Mouse (Mus musculus): ENCODE measurements around the gene Abhd6.

Gene Abhd6

GRCm38 (mm10) chr14:8052661-8053060, 50.0 kb downstream of the Abhd6 start:
- DNase-seq (ENCODE audit: inconsistent age in 2 of 2, low spot score in 1 of 2): no peak

GRCm38 (mm10) chr14:8054310-8055102, 51.8 kb downstream of the Abhd6 start:
- DNase-seq (ENCODE audit: inconsistent age in 2 of 2, low spot score in 1 of 2): no peak

DNA sequence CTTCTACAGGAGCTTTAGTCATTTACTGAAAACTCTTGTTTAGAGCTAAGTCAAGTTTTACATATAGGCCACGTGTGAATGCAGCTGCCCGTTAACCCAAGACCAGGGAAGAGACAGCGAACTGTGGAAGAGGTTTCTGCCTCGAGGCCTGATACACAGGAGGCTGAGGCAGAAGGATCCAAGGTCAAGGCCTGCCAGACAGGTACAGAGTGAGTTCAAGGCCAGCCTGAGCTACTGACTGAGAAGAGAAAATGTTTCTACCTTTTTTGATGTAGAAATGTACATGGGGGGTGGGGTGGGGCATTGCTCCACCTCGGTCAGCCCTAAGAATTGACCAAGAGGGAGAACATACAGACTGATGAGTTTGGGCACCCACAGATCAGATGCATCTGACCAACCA, 53.4 kb downstream of the Abhd6 start:
- no peak for DNase-seq (ENCODE audit: inconsistent age in 2 of 2, low spot score in 1 of 2)

GRCm38 (mm10) chr14:8059938-8060337, 57.2 kb downstream of the Abhd6 start:
- no peak for DNase-seq (ENCODE audit: inconsistent age in 2 of 2, low spot score in 1 of 2)

DNA sequence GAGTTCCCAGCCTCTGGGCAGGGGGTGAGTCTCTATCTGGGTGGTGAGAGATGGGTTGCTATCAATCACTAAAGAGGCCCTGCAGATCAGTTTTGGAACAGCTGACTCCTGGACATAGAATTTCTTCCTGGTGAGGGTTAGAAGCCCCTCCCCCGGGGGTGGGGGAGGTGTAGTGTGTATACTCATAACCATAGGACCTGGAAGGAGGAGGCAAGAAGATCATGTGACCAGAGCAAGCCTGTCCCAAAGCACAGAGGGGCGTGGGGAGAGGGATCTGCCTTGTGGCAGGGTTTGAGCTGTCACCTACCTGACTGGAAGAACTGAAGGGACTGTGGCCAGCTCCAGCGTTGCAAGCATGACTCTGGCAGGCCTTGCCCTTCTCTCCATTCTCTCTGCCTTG, 59.4 kb downstream of the Abhd6 start:
- no peak for DNase-seq (ENCODE audit: inconsistent age in 2 of 2, low spot score in 1 of 2)

DNA sequence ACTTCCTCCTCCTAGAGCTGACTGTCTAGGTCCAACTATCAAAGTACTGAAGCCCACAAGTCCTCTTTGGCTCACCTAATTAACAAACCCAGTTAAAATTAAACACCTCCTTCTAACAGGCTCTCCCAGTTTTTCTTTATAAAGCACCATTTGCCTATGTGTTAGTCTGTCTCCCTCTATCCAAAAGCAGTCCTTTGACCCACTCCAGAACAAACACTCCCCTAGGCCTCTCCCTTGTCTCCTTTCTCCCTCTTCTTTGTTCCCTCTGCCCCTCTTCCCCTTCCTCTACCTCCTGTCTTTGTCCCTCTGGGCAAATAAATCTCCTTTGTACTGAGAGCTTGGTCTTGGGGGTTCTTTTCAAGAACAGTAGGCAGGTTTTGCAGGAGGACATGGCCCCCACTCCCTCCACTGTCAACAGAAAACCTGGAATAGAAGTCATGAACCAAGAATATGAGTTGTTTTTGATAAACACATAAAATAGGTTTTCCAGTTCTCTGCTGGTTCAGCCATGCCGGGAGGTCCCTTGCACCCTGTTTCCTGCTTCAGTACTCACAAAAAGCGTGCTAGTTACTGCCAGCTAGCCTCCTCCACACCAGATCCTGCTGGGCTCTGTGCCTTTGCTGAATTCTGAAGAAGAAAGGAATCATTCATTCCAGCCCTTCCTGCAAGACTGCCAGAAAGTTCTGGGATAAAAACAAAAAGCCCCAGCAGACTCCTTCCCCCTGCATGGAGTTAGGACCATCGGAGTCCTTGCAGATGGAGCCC, 60.0 kb downstream of the Abhd6 start:
- DNase-seq (ENCODE audit: inconsistent age in 2 of 2, low spot score in 1 of 2): no peak

GRCm38 (mm10) chr14:8063835-8064785, 61.4 kb downstream of the Abhd6 start:
- peak in 1 of 2 experiments; percentile 44 for DNase-seq (ENCODE audit: inconsistent age in 2 of 2, low spot score in 1 of 2)

- peak; percentile 95 to 99 for DNase-seq (ENCODE audit: inconsistent age in 2 of 2, low spot score in 1 of 2)
These were observed 77.5 kb downstream of the Abhd6 start, which contains the start of gene Rpp14 for GRCm38 (mm10) chr14:8080165-8080679. Gene Rpp14 (plus strand): TSS chr14:8080367.

DNA sequence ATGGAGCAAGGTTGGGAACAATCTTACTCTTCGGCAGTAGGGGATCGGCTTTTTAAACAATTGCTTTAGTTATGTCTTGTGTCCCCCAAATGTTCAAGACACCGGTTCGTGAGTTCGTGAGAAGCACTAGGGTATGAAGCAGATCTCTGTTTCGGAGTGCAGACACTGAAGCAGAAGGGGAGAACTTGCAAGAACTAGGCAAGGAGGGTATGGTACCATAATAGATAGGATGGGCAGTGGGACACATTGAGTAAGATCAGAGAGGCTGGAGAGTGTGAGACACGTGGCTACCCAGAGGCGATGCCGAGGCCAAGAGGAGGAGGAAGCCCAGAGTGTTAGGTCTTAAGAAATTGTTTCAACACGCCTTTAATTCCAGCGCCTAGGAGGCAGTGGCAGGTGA, 78.0 kb downstream of the Abhd6 start:
- DNase-seq (ENCODE audit: inconsistent age in 2 of 2, low spot score in 1 of 2): peak; percentile 32 to 79

GRCm38 (mm10) chr14:8082949-8083348, 80.2 kb downstream of the Abhd6 start:
- DNase-seq (ENCODE audit: inconsistent age in 2 of 2, low spot score in 1 of 2): no peak

DNA sequence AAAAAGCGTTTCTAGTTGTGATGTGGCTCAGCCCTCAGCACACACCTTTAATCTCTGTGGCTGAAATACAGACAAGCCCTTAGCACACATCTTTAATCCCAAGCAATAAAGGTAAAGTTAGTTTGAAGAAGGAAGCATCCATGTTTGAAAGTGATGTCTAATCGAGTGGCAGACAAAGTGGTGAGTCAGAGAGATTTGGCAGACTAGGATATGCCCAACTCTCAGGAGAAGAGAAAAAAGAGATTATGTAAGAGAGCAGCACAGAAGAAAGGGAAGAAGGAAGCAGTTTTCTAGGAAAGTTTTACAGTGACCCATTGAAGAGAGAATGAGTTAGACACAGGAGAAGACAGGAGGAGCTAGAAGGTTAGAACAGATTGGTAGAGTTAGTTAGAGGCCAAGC, 86.3 kb downstream of the Abhd6 start:
- DNase-seq (ENCODE audit: inconsistent age in 2 of 2, low spot score in 1 of 2): no peak

DNA sequence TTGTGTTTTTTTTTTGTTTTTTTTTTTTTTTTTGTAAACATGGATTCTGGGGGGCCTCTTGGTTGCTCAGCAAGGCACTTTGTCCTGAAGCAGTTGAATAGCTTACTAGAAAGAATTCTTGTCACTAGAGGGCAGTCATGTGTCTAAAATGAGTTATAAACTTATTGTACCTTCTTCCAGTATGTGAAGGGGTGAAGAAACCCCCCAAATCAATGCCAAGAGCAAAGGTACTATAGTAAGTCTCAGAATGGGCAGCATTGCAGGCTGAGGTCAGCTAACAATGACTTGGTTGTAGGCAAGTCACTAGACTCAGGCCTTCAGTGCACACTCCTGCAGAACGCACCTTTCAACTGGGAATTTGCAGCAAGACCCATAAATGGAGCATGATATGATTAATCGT, 89.9 kb downstream of the Abhd6 start:
- DNase-seq (ENCODE audit: inconsistent age in 2 of 2, low spot score in 1 of 2): peak in 1 of 2 experiments; percentile 64

DNA sequence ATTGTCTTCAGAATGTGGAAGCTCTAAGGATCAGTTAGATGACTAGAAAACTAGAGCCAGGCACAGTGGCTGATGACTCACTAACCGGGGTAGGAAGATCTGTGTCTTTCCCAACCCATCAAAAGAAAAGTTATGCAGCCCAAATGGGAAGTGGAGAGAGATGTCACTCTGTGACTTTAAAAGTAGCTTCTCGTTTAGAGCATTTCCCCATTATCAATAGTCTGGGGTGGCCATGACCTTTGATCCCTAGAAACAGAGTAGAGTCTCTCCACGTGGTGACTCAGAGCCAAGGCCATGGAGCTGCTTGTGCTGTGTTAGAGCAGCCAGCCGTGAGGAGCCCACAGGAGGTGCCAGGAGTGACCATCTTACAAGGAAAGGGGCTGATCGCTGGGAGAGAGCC, 90.7 kb downstream of the Abhd6 start:
- peak; percentile 84 to 93 for DNase-seq (ENCODE audit: inconsistent age in 2 of 2, low spot score in 1 of 2)

DNA sequence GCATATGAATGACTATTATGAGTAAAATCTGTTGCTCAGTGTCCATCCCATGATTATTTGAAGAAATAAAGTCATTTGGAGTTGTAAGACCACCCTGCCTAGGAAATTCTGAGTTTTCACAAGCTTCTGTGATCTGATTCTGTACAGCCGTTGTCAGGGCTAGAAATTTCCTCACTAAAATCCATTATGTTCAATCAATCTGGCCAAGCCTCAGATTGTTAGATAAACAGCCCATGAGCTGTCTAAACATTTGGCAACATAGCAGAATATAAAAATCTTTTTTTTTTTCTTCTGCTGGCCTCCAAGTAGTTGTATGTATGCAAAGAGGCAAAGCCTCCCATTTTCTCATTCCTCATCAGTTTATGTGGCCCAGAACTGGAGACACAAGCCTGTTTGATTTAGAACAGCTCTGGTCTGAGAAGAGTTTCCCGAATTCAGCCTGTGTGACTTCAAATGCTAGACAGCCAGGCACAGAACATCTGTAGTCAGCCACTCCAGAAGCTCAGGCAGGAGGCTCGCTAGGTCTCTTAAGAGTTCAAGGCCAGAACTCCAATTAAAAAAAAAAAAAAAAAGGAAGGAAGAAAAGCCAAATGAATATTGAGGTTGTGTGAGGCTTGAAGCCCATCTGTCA, 92.3 kb downstream of the Abhd6 start:
- peak in 1 of 2 experiments; percentile 36 for DNase-seq (ENCODE audit: inconsistent age in 2 of 2, low spot score in 1 of 2)

GRCm38 (mm10) chr14:8095562-8095950, 92.9 kb downstream of the Abhd6 start:
- DNase-seq (ENCODE audit: inconsistent age in 2 of 2, low spot score in 1 of 2): peak; percentile 59 to 88

- DNase-seq (ENCODE audit: inconsistent age in 2 of 2, low spot score in 1 of 2): peak; percentile 93 to 97
These were observed 95.4 kb downstream of the Abhd6 start, which contains the start of gene Pxk for GRCm38 (mm10) chr14:8097978-8098686. Gene Pxk (plus strand): TSS chr14:8098211.

DNA sequence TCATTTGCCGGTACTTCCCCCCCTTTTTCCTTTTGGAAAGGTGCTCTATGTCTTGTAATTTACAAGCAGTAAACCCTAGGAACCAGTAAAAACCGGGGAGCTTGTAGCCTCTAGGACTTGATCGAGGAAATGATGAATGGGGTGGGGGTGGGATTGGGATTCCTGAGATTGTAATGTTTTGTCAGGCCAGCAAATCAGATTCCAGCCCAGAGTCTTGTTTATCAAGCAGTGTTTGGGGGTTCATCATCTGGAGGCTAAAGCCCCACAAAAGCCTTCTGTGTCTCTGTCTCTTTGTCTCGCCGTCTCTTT, 95.9 kb downstream of the Abhd6 start:
- no peak for DNase-seq (ENCODE audit: inconsistent age in 2 of 2, low spot score in 1 of 2)

DNA sequence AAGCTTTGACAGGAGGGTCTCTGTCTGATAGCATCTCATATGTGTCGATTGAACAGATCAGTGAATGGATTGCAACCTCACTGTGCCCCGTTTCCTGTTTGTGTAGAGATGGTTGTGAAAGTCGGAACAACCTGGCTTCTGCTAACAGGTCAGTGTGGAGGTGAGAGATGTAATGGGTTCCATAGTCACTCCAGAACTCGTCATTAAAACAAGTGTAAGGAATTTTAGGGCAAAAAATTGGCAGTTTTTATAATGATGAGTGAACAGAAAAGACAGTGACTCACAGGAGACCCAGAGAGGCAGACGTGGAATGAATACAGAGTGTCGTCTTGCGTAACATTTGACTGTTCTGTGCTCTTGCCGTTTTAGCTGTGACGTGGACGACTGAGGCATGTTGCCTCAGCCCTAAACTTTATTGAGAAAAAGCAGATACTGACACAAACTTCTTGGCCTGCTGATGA, 96.9 kb downstream of the Abhd6 start:
- peak; percentile 63 to 82 for DNase-seq (ENCODE audit: inconsistent age in 2 of 2, low spot score in 1 of 2)

DNA sequence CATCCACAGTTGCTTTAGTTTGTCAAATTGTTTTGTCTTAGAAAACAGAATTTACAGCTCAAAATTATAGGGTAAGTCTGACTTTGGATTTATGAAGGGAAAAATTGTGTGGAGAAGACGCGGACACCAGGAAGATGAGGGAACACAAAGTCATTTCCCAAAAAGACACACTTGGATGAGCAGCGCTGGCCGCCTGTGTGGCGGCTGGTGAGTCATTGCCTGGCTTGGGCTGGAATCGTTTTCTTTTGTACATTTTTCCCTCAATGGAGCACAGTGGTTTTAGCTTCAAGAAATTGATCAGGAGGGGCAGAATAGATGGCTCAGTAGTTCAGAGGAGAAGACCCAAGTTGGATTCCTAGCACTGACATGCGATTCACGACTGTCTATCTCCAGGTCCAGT, 99.2 kb downstream of the Abhd6 start:
- peak; percentile 31 to 51 for DNase-seq (ENCODE audit: inconsistent age in 2 of 2, low spot score in 1 of 2)

GRCm38 (mm10) chr14:8102676-8103075, 100.0 kb downstream of the Abhd6 start:
- DNase-seq (ENCODE audit: inconsistent age in 2 of 2, low spot score in 1 of 2): no peak
